Mouse (Mus musculus): ENCODE measurements around the gene Ralgapa2. TPM values are rescaled to one million over a fixed set of nuclear protein-coding genes. Genes with fewer than 3 reads are reported as not detected.

The Ralgapa2 gene
- 18.0 TPM for polyA plus RNA-seq (2014; fragmentation: Illumina TruSeq; extraction: RNeasy Lipid Tissue Mini Kit (QIAGEN cat#74804); ENCODE audit: low read depth, low replicate concordance)

GRCm38 (mm10) chr2:146511911-146512580 lies at the start of gene Ralgapa2:
TSS of gene Ralgapa2 (minus strand) at chr2:146512344.

GRCm38 (mm10) chr2:146221076-146221928 lies 290.8 kb downstream of the Ralgapa2 start, which contains the start of gene Insm1:
TSS of gene Insm1 (plus strand) at chr2:146221921.

